Mouse (Mus musculus) neutrophil, adult 5-6 weeks (primary cell): ENCODE measurements around the gene Pth1r. TPM values are rescaled to one million over a fixed set of nuclear protein-coding genes. Genes with fewer than 3 reads are reported as not detected.
A peak's percentile ranks its signal among the peaks of the same experiment; 100 is the strongest.

Experiments
- ATAC-seq: fragments of 151-379, 151-347 bp; 2 replicates; pipeline ENCODE4 v1.8.0; 2017; ENCODE audit warnings: mild to moderate bottlenecking, moderate TSS enrichment; ENCODE audit not compliant: insufficient number of reproducible peaks, poor library complexity, low FRiP score, severe bottlenecking; ENCODE audit errors: extremely low read depth
- total RNA-seq: library from RNA; stranded (forward); fragments of 200-1000 nt; gene quantifications from 2 replicates; pipeline ENCODE4 v1.2.3, GENCODE M21; 2017

Gene Pth1r
- total RNA-seq, 1 experiment from 2014 or later = not detected

DNA sequence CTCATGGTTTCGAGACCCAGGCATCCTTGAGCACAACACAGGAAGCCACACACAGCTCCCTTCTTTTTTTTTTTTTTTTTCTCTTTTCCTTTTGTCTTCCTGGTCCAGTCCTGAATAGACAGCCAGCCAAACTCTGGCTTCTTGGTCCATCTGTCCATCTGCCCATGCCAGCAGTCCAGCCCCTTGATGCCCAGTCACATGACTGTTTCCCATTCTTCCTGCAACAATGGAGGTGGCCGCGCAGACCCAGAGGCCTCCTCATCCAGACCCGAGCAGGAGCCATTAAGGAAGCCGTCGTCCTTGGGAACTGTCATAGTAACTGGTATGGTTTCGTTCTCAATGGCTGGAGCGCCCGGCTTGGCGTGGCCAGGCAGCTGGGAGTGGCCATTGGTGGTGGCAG lies 24.9 kb downstream of the Pth1r start:
- no peak for ATAC-seq

- no peak for ATAC-seq
Observed at GRCm38 (mm10) chr9:110719977-110720376, 27.0 kb downstream of the Pth1r start.

GRCm38 (mm10) chr9:110718810-110719209 lies 28.1 kb downstream of the Pth1r start:
- ATAC-seq = no peak

GRCm38 (mm10) chr9:110718071-110718470 lies 28.9 kb downstream of the Pth1r start:
- no peak for ATAC-seq

- ATAC-seq = peak; percentile 54; the same call in 1 of the 2 replicates
Observed at GRCm38 (mm10) chr9:110716775-110717174, 30.2 kb downstream of the Pth1r start.

GRCm38 (mm10) chr9:110715426-110715825 lies 31.5 kb downstream of the Pth1r start:
- no peak for ATAC-seq

GRCm38 (mm10) chr9:110713389-110713788 lies 33.6 kb downstream of the Pth1r start:
- no peak for ATAC-seq

DNA sequence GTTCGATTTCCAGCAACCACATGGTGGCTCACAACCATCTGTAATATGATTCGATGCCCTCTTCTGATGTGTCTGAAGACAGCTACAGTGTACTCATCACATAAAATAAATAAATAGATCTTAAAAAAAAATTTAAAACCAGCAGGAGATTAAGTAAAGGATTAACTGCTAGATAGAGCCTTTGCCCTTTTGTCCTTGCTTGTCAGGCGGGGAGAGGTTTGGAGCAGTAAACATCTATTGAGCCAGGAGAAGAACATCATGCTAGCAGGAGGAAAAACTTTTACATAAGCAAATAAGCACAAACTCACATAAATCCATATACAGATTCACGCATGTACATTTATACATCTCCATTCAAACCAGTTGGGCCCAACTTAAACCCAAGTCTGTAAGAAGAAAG lies 34.4 kb downstream of the Pth1r start:
- ATAC-seq = no peak

GRCm38 (mm10) chr9:110711996-110712395 lies 34.9 kb downstream of the Pth1r start:
- no peak for ATAC-seq

DNA sequence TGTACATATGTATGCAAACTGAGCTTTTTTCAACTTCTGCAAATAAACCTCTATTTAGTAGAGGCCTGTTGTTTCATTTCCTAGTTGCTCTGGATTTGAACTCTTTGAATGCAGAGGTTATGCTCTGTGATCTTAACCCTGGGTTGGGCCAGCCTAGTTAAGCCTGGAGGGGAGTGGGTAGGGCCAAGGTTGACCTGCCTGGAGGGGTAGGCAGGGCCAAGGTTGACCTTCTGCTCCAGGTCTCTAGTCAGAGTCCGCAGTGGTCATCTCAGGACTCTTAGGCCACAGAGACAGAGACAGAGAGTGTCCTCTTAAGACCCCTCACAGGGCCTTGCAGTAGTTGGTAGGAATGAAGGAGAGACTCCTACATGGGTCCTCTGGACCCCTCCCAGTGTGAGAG lies 35.4 kb downstream of the Pth1r start:
- no peak for ATAC-seq

GRCm38 (mm10) chr9:110709640-110710258 lies 37.2 kb downstream of the Pth1r start:
- peak; percentile 98 for ATAC-seq

DNA sequence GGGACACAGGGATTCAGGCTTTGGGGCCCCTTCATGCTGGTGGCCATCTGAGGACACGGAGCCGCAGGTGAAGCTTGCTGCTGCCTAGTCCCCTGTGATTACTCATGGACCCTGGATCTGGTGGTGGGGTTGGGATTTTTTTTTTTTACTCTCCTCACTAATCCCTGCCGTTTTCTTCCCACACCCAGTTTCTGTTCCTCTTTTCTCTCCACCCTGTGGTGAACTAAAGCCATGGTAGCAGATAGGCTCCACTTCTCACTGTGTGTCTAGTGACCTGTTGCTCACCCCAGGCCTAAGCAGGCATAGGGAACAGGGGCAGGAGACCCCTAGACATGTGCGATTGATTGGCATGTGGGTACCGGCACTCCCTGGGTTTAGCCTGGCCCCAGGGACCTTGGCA lies 40.2 kb downstream of the Pth1r start:
- no peak for ATAC-seq

DNA sequence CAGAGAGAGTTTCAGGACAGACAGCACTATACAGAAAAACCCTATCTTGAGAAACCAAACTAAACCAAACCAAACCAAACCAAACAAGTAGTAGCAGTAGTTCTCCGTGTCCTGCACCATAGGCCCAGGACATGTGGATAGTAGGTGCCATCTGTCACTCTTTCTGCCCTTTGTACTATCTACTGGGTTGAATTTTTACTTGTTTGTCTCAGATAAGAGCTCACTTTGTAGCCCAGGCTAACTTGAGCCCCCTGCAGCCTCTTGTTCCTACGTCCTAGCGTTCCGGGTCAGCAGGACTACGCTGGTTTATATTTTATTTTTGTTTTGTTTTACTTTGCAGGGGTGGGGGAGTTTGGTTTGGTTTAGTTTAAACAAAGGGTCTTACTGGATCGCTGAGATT lies 43.0 kb downstream of the Pth1r start:
- ATAC-seq = no peak

- no peak for ATAC-seq
Observed at GRCm38 (mm10) chr9:110702848-110703247, 44.1 kb downstream of the Pth1r start.

DNA sequence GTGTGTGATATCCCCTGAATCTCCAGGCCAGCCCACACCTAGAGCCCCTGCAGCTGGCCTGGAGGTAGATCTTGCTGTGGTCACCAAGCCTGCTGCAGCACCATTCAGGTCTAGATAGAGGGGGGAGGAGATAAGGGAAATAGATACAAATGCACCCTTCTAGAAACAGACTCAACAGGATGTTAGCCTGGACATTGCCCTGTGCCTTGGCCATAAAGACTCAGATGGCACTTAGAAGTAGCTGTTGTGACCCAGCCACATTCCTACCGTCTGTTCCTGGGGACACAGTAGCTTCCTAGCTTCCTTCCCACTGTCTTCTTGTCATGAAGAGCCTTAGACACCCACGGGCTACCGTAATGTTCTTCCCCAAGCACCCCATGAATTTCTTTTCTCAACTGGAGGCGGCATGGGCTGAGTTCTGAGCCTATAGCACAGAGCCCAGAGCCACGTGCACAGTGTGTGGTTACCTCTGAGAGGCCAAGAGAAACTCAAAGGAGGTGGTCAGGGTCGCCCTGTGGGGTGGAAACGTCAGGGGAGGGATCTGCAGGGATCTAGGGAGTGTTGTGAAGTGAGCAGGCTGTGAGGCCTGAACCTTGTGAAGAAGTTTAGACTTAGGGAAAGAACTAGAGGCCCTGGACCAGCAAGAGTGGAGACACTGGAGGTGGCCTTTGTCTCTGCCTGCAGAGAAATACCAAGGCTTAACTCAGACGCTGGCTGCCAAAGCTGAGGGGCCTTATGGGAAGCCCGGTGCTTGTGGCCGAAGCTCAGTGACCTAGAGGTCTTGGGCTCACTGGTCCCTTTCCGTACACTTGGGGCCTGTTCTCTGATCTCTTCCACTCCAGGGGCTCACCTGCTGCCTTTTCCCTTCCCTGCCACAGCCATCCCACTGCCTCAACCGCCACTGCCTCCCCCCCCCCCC lies 45.6 kb downstream of the Pth1r start:
- ATAC-seq = no peak

GRCm38 (mm10) chr9:110699574-110699973 lies 47.4 kb downstream of the Pth1r start:
- no peak for ATAC-seq

GRCm38 (mm10) chr9:110697465-110697864 lies 49.5 kb downstream of the Pth1r start:
- no peak for ATAC-seq

- no peak for ATAC-seq
Observed at GRCm38 (mm10) chr9:110696427-110696826, 50.5 kb downstream of the Pth1r start.

GRCm38 (mm10) chr9:110695165-110695755 lies 51.7 kb downstream of the Pth1r start:
- ATAC-seq = no peak

DNA sequence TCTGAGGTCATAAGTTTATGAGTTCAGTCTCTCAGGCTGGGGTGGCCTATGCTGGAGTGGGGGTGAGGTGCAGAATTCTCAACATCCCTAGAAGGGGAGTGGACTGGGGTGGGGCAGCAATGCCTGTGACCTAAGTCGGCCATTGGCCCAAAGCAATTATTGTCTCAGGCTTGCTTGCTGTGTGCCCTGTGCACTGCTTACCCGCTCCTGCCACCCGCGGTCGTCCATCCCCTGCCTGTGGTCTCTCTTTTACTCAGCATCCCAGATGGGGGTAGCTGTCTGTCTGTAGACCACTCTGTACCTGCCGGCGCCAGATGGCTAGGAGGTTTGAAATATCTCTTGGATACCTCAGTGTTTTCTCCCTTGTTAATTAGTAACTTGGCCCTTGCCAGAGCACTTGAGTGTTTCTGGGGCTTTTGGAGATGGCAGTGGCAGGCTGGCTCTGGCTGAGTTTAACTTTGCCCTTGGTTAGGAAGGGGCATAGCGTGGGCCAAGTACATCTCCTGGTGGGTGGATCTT lies 57.6 kb downstream of the Pth1r start:
- ATAC-seq = no peak
